Mouse (Mus musculus) activated CD4-positive, CD25-positive, alpha-beta regulatory T cell, adult 4 months (primary cell): Measurements from ENCODE around the gene Trpm4. TPM values are rescaled to one million over a fixed set of nuclear protein-coding genes. Genes with fewer than 3 reads are reported as not detected.
"Not testable (repeated sequence)": the region's sequence is repeated elsewhere in the genome, so short reads cannot be mapped to it uniquely, and the experiment has no call there.

Source experiments
- ATAC-seq: one replicate; pipeline ENCODE4 v1.8.0; 2017
- polyA plus RNA-seq, 2 experiments: library from polyadenylated mRNA; unstranded; fragments of 100-300 nt; shearing (Covaris generic); gene quantifications; one replicate each; pipeline ENCODE4 v1.2.1; 2017

Gene Trpm4
- polyA plus RNA-seq: 10 to 100 TPM; 21.7 to 27.8 TPM

- peak; percentile 88 for ATAC-seq
Observed at GRCm38 (mm10) chr7:45333431-45333982, at the start of gene Trpm4. Trpm4 (minus strand) TSS chr7:45333780.

- no peak for ATAC-seq
Observed at GRCm38 (mm10) chr7:45376057-45376456, 42.5 kb upstream of the Trpm4 start.

GRCm38 (mm10) chr7:45374620-45375019 lies 41.0 kb upstream of the Trpm4 start:
- peak; percentile 29 for ATAC-seq

GRCm38 (mm10) chr7:45372371-45372770 lies 38.8 kb upstream of the Trpm4 start:
- no peak for ATAC-seq

GRCm38 (mm10) chr7:45370475-45371311 lies 37.1 kb upstream of the Trpm4 start, which contains the start of gene Lin7b:
Lin7b (minus strand) TSS chr7:45370583.
- peak; percentile 68 for ATAC-seq

GRCm38 (mm10) chr7:45369836-45370474 lies 36.4 kb upstream of the Trpm4 start:
- ATAC-seq: no peak

GRCm38 (mm10) chr7:45369022-45369745 lies 35.6 kb upstream of the Trpm4 start:
- no peak for ATAC-seq

GRCm38 (mm10) chr7:45368178-45368577 lies 34.6 kb upstream of the Trpm4 start:
- ATAC-seq: no peak

GRCm38 (mm10) chr7:45367020-45367880 lies 33.7 kb upstream of the Trpm4 start:
- ATAC-seq: peak; percentile 83

GRCm38 (mm10) chr7:45366652-45367019 lies 33.1 kb upstream of the Trpm4 start, which contains the start of gene Ppfia3:
Ppfia3 (minus strand) TSS chr7:45367019.
- no peak for ATAC-seq

- no peak for ATAC-seq
Observed at GRCm38 (mm10) chr7:45365742-45366651, 32.4 kb upstream of the Trpm4 start.

- no peak for ATAC-seq
Observed at GRCm38 (mm10) chr7:45363983-45364382, 30.4 kb upstream of the Trpm4 start.

GRCm38 (mm10) chr7:45362801-45363200 lies 29.2 kb upstream of the Trpm4 start:
- ATAC-seq: no peak

- peak; percentile 82 for ATAC-seq
Observed at GRCm38 (mm10) chr7:45361243-45361804, 27.7 kb upstream of the Trpm4 start.

- ATAC-seq: no peak
Observed at GRCm38 (mm10) chr7:45360404-45361125, 27.0 kb upstream of the Trpm4 start.

- ATAC-seq: not testable (repeated sequence)
Observed at GRCm38 (mm10) chr7:45359081-45359480, 25.5 kb upstream of the Trpm4 start.

GRCm38 (mm10) chr7:45356087-45356486 lies 22.5 kb upstream of the Trpm4 start:
- ATAC-seq: no peak

GRCm38 (mm10) chr7:45355318-45356020 lies 21.9 kb upstream of the Trpm4 start:
- no peak for ATAC-seq

GRCm38 (mm10) chr7:45353041-45353440 lies 19.5 kb upstream of the Trpm4 start:
- no peak for ATAC-seq
